Mouse (Mus musculus) ovary, adult 18-20 months (tissue): ENCODE measurements around the gene 4930452B06Rik.

Source experiments
- DNase-seq: peaks from one replicate; pipeline ENCODE4 v3.0.0; 2022; ENCODE audit warnings: low spot score, mixed read lengths

Gene 4930452B06Rik

GRCm38 (mm10) chr14:8525232-8525631, 140.8 kb downstream of the 4930452B06Rik start:
- DNase-seq, result no peak

- no peak for DNase-seq
Observed at GRCm38 (mm10) chr14:8517681-8518080, 148.4 kb downstream of the 4930452B06Rik start.

- DNase-seq, result no peak
Observed at GRCm38 (mm10) chr14:8514071-8514470, 152.0 kb downstream of the 4930452B06Rik start.

GRCm38 (mm10) chr14:8511276-8511675, 154.8 kb downstream of the 4930452B06Rik start:
- no peak for DNase-seq

- no peak for DNase-seq
Observed at GRCm38 (mm10) chr14:8510288-8510959, 155.6 kb downstream of the 4930452B06Rik start.

- no peak for DNase-seq
Observed at GRCm38 (mm10) chr14:8508669-8509068, 157.4 kb downstream of the 4930452B06Rik start.

GRCm38 (mm10) chr14:8504206-8504605, 161.8 kb downstream of the 4930452B06Rik start:
- DNase-seq, result no peak

- no peak for DNase-seq
Observed at GRCm38 (mm10) chr14:8503345-8503744, 162.7 kb downstream of the 4930452B06Rik start.

GRCm38 (mm10) chr14:8502496-8502895, 163.5 kb downstream of the 4930452B06Rik start:
- DNase-seq, result no peak

GRCm38 (mm10) chr14:8495691-8496090, 170.3 kb downstream of the 4930452B06Rik start:
- DNase-seq, result no peak

GRCm38 (mm10) chr14:8494952-8495351, 171.1 kb downstream of the 4930452B06Rik start:
- no peak for DNase-seq

GRCm38 (mm10) chr14:8494260-8494659, 171.8 kb downstream of the 4930452B06Rik start:
- DNase-seq, result no peak

- no peak for DNase-seq
Observed at GRCm38 (mm10) chr14:8478098-8478497, 187.9 kb downstream of the 4930452B06Rik start.

GRCm38 (mm10) chr14:8477348-8477747, 188.7 kb downstream of the 4930452B06Rik start:
- no peak for DNase-seq

GRCm38 (mm10) chr14:8476606-8477005, 189.4 kb downstream of the 4930452B06Rik start:
- no peak for DNase-seq

GRCm38 (mm10) chr14:8475851-8476250, 190.2 kb downstream of the 4930452B06Rik start:
- DNase-seq, result no peak

- no peak for DNase-seq
Observed at GRCm38 (mm10) chr14:8472884-8473283, 193.2 kb downstream of the 4930452B06Rik start.

GRCm38 (mm10) chr14:8464401-8465154, 201.5 kb downstream of the 4930452B06Rik start:
- no peak for DNase-seq

GRCm38 (mm10) chr14:8462973-8463372, 203.1 kb downstream of the 4930452B06Rik start:
- no peak for DNase-seq

- no peak for DNase-seq
Observed at GRCm38 (mm10) chr14:8462321-8462909, 203.6 kb downstream of the 4930452B06Rik start.

- DNase-seq, result no peak
Observed at GRCm38 (mm10) chr14:8460226-8461129, 205.6 kb downstream of the 4930452B06Rik start.

GRCm38 (mm10) chr14:8459759-8460158, 206.3 kb downstream of the 4930452B06Rik start:
- DNase-seq, result no peak
